Mouse (Mus musculus): ENCODE data around the gene Gm3238.
"Not testable (repeated sequence)": the region's sequence is repeated elsewhere in the genome, so short reads cannot be mapped to it uniquely, and the experiment has no call there.

The Gm3238 gene

GRCm38 (mm10) chr10:77750686-77751085 lies 20.4 kb downstream of the Gm3238 start:
- not testable (repeated sequence) for DNase-seq (ENCODE audit: inconsistent age in 2 of 2, low spot score in 1 of 2)

- not testable (repeated sequence) for DNase-seq (ENCODE audit: inconsistent age in 2 of 2, low spot score in 1 of 2)
Observed at GRCm38 (mm10) chr10:77741924-77742688, 29.0 kb downstream of the Gm3238 start, which contains the start of gene Gm18596. Gene Gm18596 (minus strand): TSS chr10:77742638.

GRCm38 (mm10) chr10:77738929-77739328 lies 32.2 kb downstream of the Gm3238 start:
- DNase-seq (ENCODE audit: inconsistent age in 2 of 2, low spot score in 1 of 2) = no peak

- DNase-seq (ENCODE audit: inconsistent age in 2 of 2, low spot score in 1 of 2) = no peak
Observed at GRCm38 (mm10) chr10:77735928-77736327, 35.2 kb downstream of the Gm3238 start.

GRCm38 (mm10) chr10:77729241-77729640 lies 41.9 kb downstream of the Gm3238 start:
- peak; percentile 13 to 46 for DNase-seq (ENCODE audit: inconsistent age in 2 of 2, low spot score in 1 of 2)

GRCm38 (mm10) chr10:77728280-77728679 lies 42.8 kb downstream of the Gm3238 start:
- peak in 1 of 2 experiments; percentile 41 for DNase-seq (ENCODE audit: inconsistent age in 2 of 2, low spot score in 1 of 2)

- no peak for DNase-seq (ENCODE audit: inconsistent age in 2 of 2, low spot score in 1 of 2)
Observed at GRCm38 (mm10) chr10:77726186-77726585, 44.9 kb downstream of the Gm3238 start, which contains the start of gene Gm10100. Gene Gm10100 (plus strand): TSS chr10:77726486.

- no peak for DNase-seq (ENCODE audit: inconsistent age in 2 of 2, low spot score in 1 of 2)
Observed at GRCm38 (mm10) chr10:77724855-77725254, 46.3 kb downstream of the Gm3238 start.
